Mouse (Mus musculus): ENCODE data around the gene Ushbp1.

DNA sequence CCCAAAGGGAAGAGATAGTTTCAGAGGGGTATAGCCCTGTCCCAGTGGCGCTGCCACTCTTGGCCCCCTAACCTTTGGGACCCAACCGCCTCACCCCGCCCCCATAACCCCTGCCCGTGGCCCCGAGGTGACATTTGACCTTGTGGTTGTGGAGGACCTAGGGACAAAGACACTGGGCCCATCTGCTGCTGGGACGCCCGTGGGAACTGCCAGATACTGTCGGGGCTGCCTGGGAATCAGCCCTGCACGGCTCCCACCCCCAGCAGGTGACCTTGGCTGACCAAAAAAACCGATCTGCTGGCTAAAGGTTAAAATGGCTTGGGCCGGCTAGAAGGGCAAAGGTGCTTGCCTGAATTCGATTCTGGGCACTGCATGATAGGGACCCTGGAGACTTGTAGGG, 12.2 kb downstream of the Ushbp1 start:
- TF ChIP-seq GATA1 (IDR thresholded peaks at IDR 0.05; ENCODE audit: low read length) (no peak), TAL1 (IDR thresholded peaks at IDR 0.05; ENCODE audit: low read length) (no peak)

Measured in erythroblast, embryonic 14.5 days (primary cell).